Mouse (Mus musculus): ENCODE measurements around the gene Tppp2. TPM values are rescaled to one million over a fixed set of nuclear protein-coding genes. Genes with fewer than 3 reads are reported as not detected.

Tppp2 gene
- polyA plus RNA-seq (2015; fragmentation: Nextera tagmentation; extraction: Ambion mirVana) = not detected in 2 replicates

DNA sequence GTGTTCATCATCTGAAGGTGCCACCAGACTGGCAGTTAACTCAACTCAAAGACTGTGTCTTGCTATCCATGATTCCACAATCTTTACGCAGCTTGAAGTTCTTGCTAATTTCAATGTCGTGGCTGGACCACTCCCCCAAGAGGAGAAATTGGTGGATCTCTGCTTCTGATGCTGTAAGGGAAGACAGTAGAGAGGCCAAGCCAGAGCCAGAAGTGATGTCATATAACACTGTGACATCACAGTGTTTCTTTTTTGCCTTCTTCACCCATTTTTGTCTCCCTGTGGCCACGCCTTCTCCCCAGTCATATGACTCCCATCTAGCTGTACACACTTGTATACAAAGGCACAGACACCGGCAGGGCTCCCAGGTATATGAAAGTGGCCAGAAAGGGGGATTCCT, at the start of gene Tppp2:
TSS of gene Tppp2 (plus strand) at position 301 of the 400 bp plus-strand sequence.
- Histone ChIP-seq H3K27me3 (replicated peaks) (no peaks in the 10 kb centered on the region), H3K4me2 (no peak within 1 kb of the TSS), H3K4me1 (peaks cover 7% of the 10 kb centered on the region; the same call in 1 of the 2 replicates), H3K27ac (no peak within 1 kb of the TSS), H3K36me3 (replicated peaks) (no peaks in the 10 kb centered on the region), H3K9ac (no peak within 1 kb of the TSS), H3K9me3 (no peaks in the 10 kb centered on the region), H3K4me3 (no peak within 1 kb of the TSS)
- 90% methylated on average over 4 of the region's 4 CpGs for WGBS
- ATAC-seq (replicated peaks) = no peak

DNA sequence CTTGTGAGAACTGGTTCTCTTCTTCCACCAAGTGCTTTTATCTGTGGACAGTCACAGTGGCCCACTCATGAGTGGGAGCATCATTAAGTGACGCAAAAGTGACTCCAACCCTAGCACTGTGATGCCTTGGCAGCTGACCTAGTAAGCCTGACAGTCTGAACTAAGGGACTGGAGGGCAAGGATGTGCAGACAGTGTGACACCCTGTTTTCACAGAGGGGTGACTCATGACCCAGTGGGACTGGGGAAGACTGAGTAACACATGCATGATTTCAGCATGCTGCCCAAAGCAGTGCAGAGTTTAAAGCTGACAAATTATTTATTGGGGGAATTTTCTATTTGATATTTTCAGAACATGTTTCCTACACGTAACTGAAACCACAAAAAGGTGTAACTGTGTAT, 47.5 kb upstream of the Tppp2 start:
- Histone ChIP-seq H3K36me3 (replicated peaks) (no peaks in the 10 kb centered on the region), H3K4me2 (no peak overlapping the region), H3K27me3 (replicated peaks) (no peaks in the 10 kb centered on the region), H3K27ac (no peak overlapping the region), H3K9ac (no peak overlapping the region), H3K4me1 (no peaks in the 10 kb centered on the region), H3K9me3 (no peaks in the 10 kb centered on the region), H3K4me3 (no peak overlapping the region)
- WGBS = 81% methylated on average over 2 of the region's 2 CpGs
- no peak for ATAC-seq (replicated peaks)

DNA sequence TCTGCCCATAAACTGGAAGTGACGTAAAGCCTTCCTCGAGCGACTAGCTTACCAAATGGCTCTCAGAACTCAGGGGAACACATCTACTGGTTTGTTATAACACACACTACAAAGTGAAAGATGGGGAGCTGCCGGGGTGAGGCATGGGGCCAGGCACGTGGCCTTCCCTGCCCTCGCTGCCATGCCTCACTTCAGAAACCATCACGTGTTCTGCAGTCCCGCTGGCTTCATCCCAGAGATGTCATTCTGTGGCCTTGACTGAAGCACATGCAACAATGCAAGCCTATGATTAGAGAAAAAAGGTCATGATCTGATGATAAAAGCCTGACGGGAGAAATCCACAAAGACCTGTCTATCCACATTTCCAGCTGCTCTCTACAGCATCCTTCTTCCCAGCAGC, 46.5 kb upstream of the Tppp2 start:
- WGBS = 75% methylated on average over 9 of the region's 9 CpGs
- Histone ChIP-seq H3K4me2 (no peak overlapping the region), H3K9me3 (no peaks in the 10 kb centered on the region), H3K4me3 (no peak overlapping the region), H3K27ac (no peak overlapping the region), H3K36me3 (replicated peaks) (no peaks in the 10 kb centered on the region), H3K4me1 (no peaks in the 10 kb centered on the region), H3K9ac (no peak overlapping the region), H3K27me3 (replicated peaks) (no peaks in the 10 kb centered on the region)
- no peak for ATAC-seq (replicated peaks)

DNA sequence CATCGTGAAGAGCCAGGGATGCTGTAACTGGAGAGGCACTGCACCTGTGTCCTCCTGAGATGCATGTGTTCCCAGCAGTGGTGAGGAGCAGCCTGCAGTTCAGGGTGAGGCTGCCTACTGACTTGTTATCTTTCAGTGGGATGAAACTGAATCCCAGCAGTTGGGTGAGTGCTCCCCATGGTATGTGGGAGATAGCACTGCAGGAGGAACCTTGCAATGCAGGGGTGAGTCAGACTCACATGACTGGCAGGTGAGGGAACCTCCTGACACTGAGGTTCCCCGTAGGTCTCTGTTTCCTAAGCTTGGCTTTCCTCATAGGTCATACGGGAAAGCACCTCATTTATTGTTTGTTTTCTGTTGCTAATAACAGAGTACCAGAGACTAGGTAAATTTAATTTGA, 40.7 kb upstream of the Tppp2 start:
- H3K4me1 ChIP-seq = no peaks in the 10 kb centered on the region
- H3K4me3 ChIP-seq = no peak overlapping the region
- no peak overlapping the region for H3K9ac ChIP-seq
- no peak for ATAC-seq (replicated peaks)
- H3K27me3 ChIP-seq (replicated peaks) = no peaks in the 10 kb centered on the region
- H3K9me3 ChIP-seq = no peaks in the 10 kb centered on the region
- no peak overlapping the region for H3K27ac ChIP-seq
- H3K36me3 ChIP-seq (replicated peaks) = no peaks in the 10 kb centered on the region
- no peak overlapping the region for H3K4me2 ChIP-seq
- WGBS = 85% methylated on average over 3 of the region's 3 CpGs

DNA sequence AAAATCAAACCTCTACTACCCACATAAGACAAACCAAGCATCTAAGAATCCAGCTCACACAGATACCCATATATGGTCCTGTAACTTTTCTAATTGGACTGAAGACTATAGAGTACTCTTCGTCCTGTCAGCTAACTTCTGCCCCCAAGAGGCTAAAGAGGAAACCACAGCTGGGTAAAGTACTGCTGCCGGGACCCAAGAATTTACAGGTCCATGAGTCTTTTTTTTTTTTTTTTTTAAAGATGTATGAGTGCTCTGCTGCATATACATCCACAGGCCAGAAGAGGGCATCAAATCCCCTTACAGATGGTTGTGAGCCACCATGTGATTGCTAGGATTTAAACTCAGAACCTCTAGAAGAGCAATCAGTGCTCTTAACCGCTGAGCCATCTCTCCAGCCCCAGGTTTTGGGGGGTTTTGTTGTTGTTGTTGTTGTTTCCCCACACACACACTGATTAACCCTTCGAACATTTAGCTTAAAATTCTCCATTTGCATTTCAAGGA, 34.6 kb upstream of the Tppp2 start:
- Histone ChIP-seq H3K27me3 (replicated peaks) (no peaks in the 10 kb centered on the region), H3K4me1 (peaks cover 17% of the 10 kb centered on the region), H3K9ac (peak overlapping the region; percentile 38; the same call in 1 of the 2 replicates), H3K27ac (peak overlapping the region; percentile 83), H3K36me3 (replicated peaks) (peaks cover 9% of the 10 kb centered on the region), H3K9me3 (no peaks in the 10 kb centered on the region), H3K4me2 (peak overlapping the region; percentile 82), H3K4me3 (peak overlapping the region; percentile 67)
- ATAC-seq (replicated peaks) = peak; percentile 58
- 3% methylated on average over 4 of the region's 4 CpGs for WGBS

DNA sequence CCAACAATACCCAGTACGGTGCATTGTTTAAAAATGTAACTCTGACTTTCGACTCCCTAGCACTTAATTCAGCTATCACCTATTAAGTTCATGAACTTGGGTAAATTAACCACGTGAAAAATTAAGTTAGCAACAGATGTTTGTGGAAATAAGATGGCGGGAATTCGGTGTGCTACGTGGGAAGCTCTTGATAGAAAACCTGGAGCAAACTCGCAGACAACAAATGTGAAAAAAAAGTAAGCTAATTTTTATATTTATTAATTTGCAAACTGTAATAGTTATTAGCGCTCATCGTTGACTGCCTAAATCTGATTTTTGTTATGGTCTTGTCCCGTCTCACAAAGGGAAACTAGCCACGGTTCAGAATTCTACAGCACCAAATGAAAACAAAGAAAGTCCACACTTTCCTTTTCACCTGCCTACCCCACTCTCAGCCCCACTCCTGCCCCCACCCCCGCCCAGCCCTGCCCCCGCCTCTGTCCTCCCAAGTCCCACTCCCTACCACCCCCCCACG, 34.1 kb upstream of the Tppp2 start:
- H3K9me3 ChIP-seq = no peaks in the 10 kb centered on the region
- peaks cover 15% of the 10 kb centered on the region for H3K36me3 ChIP-seq (replicated peaks)
- peak overlapping the region; percentile 82 for H3K4me2 ChIP-seq
- peaks cover 17% of the 10 kb centered on the region for H3K4me1 ChIP-seq
- peak overlapping the region; percentile 67 for H3K4me3 ChIP-seq
- peak overlapping the region; percentile 83 for H3K27ac ChIP-seq
- H3K9ac ChIP-seq = peak overlapping the region; percentile 38
- peak; percentile 57 for ATAC-seq (replicated peaks)
- no peaks in the 10 kb centered on the region for H3K27me3 ChIP-seq (replicated peaks)
- WGBS = 1% methylated on average over 14 of the region's 14 CpGs

DNA sequence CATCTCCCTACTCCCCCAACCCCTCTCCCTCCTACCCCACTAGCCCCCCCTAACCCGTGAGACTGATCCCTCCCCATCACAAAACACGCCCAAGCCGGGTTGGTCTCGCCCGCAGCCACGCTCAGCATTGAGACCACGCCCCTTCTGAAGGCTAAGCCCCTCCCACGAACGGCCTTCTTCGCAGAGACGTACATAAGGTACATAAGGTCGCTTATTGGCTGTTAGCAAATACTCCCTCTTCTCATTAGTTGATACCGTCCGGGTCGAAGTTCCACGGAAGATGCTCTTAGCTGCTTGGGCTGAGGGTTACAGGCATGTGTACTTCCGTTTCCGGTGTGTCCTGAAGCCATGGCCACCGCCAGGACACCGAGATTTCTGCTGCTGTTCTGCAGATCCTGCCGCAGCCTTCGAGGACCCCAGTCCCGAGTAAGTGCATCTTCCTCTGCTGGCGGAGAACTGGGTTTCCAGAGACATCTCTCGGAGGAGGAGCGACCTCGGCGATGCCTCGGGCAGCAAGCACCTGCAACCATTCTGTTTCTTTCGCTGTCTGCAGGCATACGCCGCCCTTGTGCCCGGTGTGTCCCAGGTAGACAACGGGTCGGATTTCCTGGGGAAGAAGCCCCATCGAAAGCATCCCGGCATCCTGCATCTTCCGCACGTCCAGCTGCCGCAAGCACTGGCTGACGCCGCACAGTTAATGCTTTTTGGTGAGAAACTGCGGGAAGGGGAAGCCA, 33.5 kb upstream of the Tppp2 start, which contains the start of gene Mettl17:
TSS of gene Mettl17 (plus strand) at position 245 of the 734 bp plus-strand sequence.
- H3K9ac ChIP-seq = peak within 1 kb of the TSS; percentile 66
- H3K27ac ChIP-seq = peak within 1 kb of the TSS; percentile 83
- peak within 1 kb of the TSS; percentile 67 for H3K4me3 ChIP-seq
- peaks cover 21% of the 10 kb centered on the region for H3K36me3 ChIP-seq (replicated peaks)
- H3K27me3 ChIP-seq (replicated peaks) = no peaks in the 10 kb centered on the region
- peak; percentile 98 for ATAC-seq (replicated peaks)
- no peaks in the 10 kb centered on the region for H3K9me3 ChIP-seq
- under 1% methylated on average over 43 of the region's 43 CpGs for WGBS
- H3K4me2 ChIP-seq = peak within 1 kb of the TSS; percentile 82
- peaks cover 17% of the 10 kb centered on the region for H3K4me1 ChIP-seq

DNA sequence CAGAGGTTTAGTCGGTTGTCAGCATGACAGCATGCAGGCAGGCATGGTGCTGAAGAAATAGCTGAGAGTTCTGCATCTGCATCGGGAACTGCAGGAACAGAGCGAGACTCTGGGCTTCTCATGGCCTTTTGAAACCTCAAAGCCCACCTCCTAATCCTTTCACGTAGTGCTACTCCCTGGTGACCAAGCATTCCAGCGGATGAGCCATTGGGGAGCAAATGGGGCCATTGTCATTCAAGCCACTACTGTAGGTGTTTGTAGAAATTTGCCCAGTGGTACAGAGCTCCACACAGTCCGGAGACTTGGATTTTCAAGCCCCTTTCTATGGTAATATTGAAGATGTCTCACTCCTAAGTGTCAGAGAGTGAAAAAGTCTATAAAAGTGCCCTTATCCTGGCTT, 32.2 kb upstream of the Tppp2 start:
- Histone ChIP-seq H3K27ac (no peak overlapping the region), H3K27me3 (replicated peaks) (no peaks in the 10 kb centered on the region), H3K4me2 (peak overlapping the region; percentile 82), H3K4me1 (peaks cover 17% of the 10 kb centered on the region), H3K36me3 (replicated peaks) (peaks cover 33% of the 10 kb centered on the region), H3K4me3 (peak overlapping the region; percentile 67), H3K9me3 (no peaks in the 10 kb centered on the region), H3K9ac (0 out of 2 replicates have a peak overlapping the region, but pooled peaks have one; percentile 66)
- ATAC-seq (replicated peaks) = no peak
- 45% methylated on average over 6 of the region's 6 CpGs for WGBS

DNA sequence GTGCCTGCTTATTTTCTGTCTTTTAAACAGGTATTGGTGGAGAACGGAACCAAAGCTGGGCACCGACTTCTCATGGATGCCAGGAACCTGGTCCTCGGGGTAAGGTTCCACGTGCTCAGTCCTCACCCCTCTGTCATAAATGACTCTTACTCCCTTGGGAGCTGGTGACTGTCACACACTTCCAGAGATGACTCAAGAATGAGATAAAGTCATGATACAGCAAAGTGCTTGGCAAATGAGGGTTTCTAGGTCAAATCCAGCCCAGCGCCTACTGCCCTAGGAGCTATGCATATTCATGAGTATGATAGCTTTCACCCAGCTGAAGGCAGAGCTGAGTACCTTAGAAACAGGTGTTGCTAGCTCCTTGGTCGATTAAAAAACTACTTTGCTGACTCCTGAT, 28.4 kb upstream of the Tppp2 start:
- peaks cover 17% of the 10 kb centered on the region for H3K4me1 ChIP-seq
- H3K4me2 ChIP-seq = no peak overlapping the region
- H3K4me3 ChIP-seq = no peak overlapping the region
- no peak overlapping the region for H3K27ac ChIP-seq
- peaks cover 52% of the 10 kb centered on the region for H3K36me3 ChIP-seq (replicated peaks)
- no peak for ATAC-seq (replicated peaks)
- WGBS = 85% methylated on average over 6 of the region's 6 CpGs
- no peaks in the 10 kb centered on the region for H3K9me3 ChIP-seq
- H3K27me3 ChIP-seq (replicated peaks) = no peaks in the 10 kb centered on the region
- H3K9ac ChIP-seq = no peak overlapping the region

DNA sequence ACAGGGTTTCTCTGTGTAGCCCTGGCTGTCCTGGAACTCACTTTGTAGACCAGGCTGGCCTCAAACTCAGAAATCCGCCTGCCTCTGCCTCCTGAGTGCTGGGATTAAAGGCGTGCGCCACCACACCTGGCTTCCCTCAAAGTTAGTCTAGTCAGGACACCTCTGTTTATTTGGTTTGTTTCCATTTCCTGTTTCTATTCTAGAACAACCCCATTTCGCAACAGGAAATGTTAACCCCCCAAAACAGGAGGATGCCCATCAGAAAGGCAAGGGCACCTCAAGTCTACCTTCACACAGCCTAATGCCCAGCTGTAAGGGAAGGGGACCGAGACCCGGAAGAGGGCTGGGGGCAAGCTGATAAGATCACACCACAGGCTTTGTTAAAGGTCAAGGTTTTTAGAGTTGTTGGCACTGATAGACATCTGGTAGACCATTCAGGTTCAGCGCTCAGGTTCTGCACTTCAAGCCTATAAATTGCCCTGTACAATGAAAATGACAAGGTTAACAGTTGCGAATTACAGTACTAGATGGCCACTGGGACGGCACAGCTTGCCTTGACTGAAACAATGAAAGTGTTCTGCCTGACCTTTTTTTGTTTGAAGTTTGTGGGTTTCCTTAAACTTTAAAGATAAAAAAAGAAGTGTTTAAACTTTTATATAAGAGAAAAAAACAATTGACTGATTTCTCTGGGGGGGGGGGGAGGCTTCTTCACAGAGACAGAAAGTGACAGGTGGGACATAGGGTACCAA, 25.9 kb upstream of the Tppp2 start, which contains the start of gene Slc39a2:
TSS of gene Slc39a2 (plus strand) at position 699 of the 749 bp plus-strand sequence.
- H3K36me3 ChIP-seq (replicated peaks) = peaks cover 54% of the 10 kb centered on the region
- H3K9me3 ChIP-seq = no peaks in the 10 kb centered on the region
- no peaks in the 10 kb centered on the region for H3K4me1 ChIP-seq
- WGBS = 95% methylated on average over 9 of the region's 9 CpGs
- H3K4me2 ChIP-seq = no peak within 1 kb of the TSS
- H3K9ac ChIP-seq = no peak within 1 kb of the TSS
- no peaks in the 10 kb centered on the region for H3K27me3 ChIP-seq (replicated peaks)
- H3K4me3 ChIP-seq = no peak within 1 kb of the TSS
- no peak within 1 kb of the TSS for H3K27ac ChIP-seq
- ATAC-seq (replicated peaks) = no peak

DNA sequence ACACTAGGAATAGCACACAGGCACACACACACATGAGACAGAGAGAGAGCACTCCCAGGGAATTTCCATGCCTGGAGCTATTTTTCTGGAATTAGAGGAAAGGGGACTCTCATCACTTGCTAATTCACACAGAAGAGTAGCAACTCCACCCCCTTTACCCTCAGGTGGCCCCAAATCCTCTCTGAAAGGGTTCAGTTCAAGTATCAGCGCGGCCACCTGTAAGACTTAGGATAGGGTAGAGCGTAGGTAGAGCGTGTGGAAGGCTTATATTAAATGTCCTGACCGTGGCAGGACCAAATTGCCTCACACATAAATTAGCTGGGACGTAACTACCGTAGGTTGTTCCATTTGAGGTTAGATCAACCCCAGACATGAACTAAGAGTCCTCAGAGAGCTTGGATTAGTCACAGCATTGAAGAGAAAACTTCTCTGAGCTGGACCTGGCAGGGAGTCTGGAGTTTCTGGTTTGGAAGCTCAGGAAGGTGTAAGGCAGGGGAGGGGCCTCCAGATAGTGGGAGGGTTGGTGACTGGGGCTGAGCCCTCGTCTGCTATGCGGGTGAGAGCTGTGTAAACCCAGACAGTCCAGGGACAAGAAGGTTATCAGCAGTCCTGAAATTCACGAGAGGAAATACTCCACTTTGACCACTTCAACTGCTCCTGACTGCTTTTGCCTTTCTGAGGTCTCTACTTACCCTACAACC, 25.0 kb upstream of the Tppp2 start:
- no peaks in the 10 kb centered on the region for H3K9me3 ChIP-seq
- H3K36me3 ChIP-seq (replicated peaks) = peaks cover 54% of the 10 kb centered on the region
- no peaks in the 10 kb centered on the region for H3K27me3 ChIP-seq (replicated peaks)
- no peak overlapping the region for H3K9ac ChIP-seq
- H3K4me1 ChIP-seq = no peaks in the 10 kb centered on the region
- no peak overlapping the region for H3K4me3 ChIP-seq
- H3K4me2 ChIP-seq = no peak overlapping the region
- H3K27ac ChIP-seq = no peak overlapping the region
- WGBS = 29% methylated on average over 10 of the region's 10 CpGs
- ATAC-seq (replicated peaks) = no peak

DNA sequence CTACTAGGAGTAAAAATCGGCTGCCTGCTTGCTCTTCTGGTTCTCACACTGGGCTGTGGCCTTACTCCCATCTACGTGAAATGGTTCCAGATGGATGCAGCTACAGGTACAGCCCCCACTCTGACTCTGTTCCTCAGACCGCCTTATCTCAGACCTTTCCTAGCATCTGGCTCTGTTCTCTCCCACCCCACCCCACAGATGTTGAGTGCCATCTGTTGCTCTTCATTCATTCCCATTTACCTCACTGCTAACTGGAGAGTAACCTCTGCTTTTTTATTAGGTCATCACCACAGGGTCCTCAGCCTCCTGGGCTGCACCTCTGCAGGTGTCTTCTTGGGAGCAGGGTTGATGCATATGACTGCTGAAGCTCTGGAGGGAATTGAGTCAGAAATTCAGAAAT, 24.4 kb upstream of the Tppp2 start:
- no peaks in the 10 kb centered on the region for H3K4me1 ChIP-seq
- H3K27me3 ChIP-seq (replicated peaks) = no peaks in the 10 kb centered on the region
- H3K4me2 ChIP-seq = no peak overlapping the region
- 68% methylated on average over 3 of the region's 3 CpGs for WGBS
- no peak overlapping the region for H3K27ac ChIP-seq
- no peak overlapping the region for H3K4me3 ChIP-seq
- no peak overlapping the region for H3K9ac ChIP-seq
- H3K9me3 ChIP-seq = no peaks in the 10 kb centered on the region
- H3K36me3 ChIP-seq (replicated peaks) = peaks cover 50% of the 10 kb centered on the region
- ATAC-seq (replicated peaks) = no peak

All from midbrain, embryonic 15.5 days (tissue).